Mouse (Mus musculus) hindbrain, embryonic 14.5 days (tissue): ENCODE measurements around the gene Dnajc5g. TPM values are rescaled to one million over a fixed set of nuclear protein-coding genes. Genes with fewer than 3 reads are reported as not detected.

Source experiments
- ATAC-seq: fragments of 200-750 bp; cut with Nextera tagmentation; 2 replicates; pipeline ENCODE4 v1.8.0; 2017; ENCODE audit warnings: moderate number of reproducible peaks, mild to moderate bottlenecking, moderate TSS enrichment, moderate library complexity; ENCODE audit not compliant: low FRiP score
- DNase-seq: peaks from one replicate; pipeline ENCODE4 v3.0.0-alpha.2; 2015; ENCODE audit warnings: low spot score
- H3K27ac ChIP-seq: fragments of 300-500 bp; sonication (generic); 2 replicates; pipeline ENCODE4 v1.5.1; 2014; ENCODE audit warnings: mild to moderate bottlenecking, moderate library complexity
- H3K27me3 ChIP-seq: fragments of 300-500 bp; sonication (generic); 2 replicates; pipeline ENCODE4 v1.6.1; 2014; ENCODE audit warnings: mild to moderate bottlenecking, low read length, mixed read lengths; ENCODE audit not compliant: control insufficient read depth, insufficient read depth
- H3K36me3 ChIP-seq: fragments of 300-500 bp; sonication (generic); replicated peaks from 2 replicates; pipeline ENCODE4 v1.6.1; 2014; ENCODE audit not compliant: control insufficient read depth, insufficient read depth
- H3K4me1 ChIP-seq: fragments of 300-500 bp; sonication (generic); replicated peaks from 2 replicates; pipeline ENCODE4 v1.6.1; 2014; ENCODE audit warnings: antibody characterized with exemption, low read length, mixed read lengths; ENCODE audit not compliant: control insufficient read depth, insufficient read depth
- H3K4me2 ChIP-seq: fragments of 300-500 bp; sonication (generic); replicated peaks from 2 replicates; pipeline ENCODE4 v1.6.1; 2014; ENCODE audit warnings: mild to moderate bottlenecking, moderate library complexity
- H3K4me3 ChIP-seq: fragments of 300-500 bp; sonication (generic); replicated peaks from 2 replicates; pipeline ENCODE4 v1.5.1; 2014; ENCODE audit warnings: mild to moderate bottlenecking, low read length
- H3K9ac ChIP-seq: fragments of 300-500 bp; sonication (generic); 2 replicates; pipeline ENCODE4 v1.6.1; 2014
- H3K9me3 ChIP-seq: fragments of 300-500 bp; sonication (generic); 2 replicates; pipeline ENCODE4 v1.6.1; 2016; ENCODE audit warnings: low read length; ENCODE audit not compliant: control insufficient read depth
- WGBS: fragments of 180-500 bp; shearing (Covaris S2); extraction: QIAGEN DNeasy Blood & Tissue Kit; methylation state at CpG from one replicate; pipeline ENCODE4 v1.1.7; 2014; 5-methylcytosine and 5-hydroxymethylcytosine counted together
- polyA plus RNA-seq: library from polyadenylated mRNA; unstranded; fragments of >200 nt; fragmentation: Nextera tagmentation; extraction: Ambion mirVana; gene quantifications from 2 replicates; pipeline ENCODE4 v1.2.1, GENCODE M21; 2014

Gene Dnajc5g
- polyA plus RNA-seq = not detected in 2 replicates

DNA sequence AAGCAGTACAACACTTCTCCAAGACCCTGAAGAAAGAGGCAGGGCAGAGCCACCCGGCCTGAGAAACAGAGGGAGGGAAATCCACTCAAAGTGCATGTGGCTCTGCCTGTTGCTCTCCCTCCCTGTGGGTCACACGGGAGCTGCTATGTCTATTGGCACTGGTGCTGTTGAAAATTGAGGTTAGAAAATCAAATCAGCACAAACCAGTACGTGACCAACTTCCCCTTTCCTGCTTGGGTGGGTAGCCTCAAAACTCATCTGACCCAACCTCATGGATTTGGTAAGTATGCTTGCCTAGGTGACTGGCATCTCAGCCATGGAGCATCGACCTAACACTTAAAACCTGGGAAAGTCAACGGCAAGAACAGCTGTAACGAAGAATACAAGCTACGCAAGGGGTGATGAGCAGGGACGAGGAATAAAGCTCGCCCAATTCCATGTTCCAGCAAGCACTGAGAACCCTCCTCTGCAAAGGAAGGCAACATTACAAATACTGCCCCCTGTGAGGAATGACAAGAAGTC, at the start of gene Dnajc5g:
TSS of gene Dnajc5g (plus strand) at position 472 of the 522 bp plus-strand sequence.
- H3K9me3 ChIP-seq = no peaks in the 10 kb centered on the region
- no peaks in the 10 kb centered on the region for H3K4me1 ChIP-seq
- WGBS = 88% methylated on average over 9 of the region's 9 CpGs
- H3K9ac ChIP-seq = no peak within 1 kb of the TSS
- no peak for ATAC-seq
- H3K27ac ChIP-seq = no peak within 1 kb of the TSS
- no peaks in the 10 kb centered on the region for H3K27me3 ChIP-seq
- no peaks in the 10 kb centered on the region for H3K36me3 ChIP-seq
- no peak within 1 kb of the TSS for H3K4me2 ChIP-seq
- no peak for DNase-seq
- no peak within 1 kb of the TSS for H3K4me3 ChIP-seq

DNA sequence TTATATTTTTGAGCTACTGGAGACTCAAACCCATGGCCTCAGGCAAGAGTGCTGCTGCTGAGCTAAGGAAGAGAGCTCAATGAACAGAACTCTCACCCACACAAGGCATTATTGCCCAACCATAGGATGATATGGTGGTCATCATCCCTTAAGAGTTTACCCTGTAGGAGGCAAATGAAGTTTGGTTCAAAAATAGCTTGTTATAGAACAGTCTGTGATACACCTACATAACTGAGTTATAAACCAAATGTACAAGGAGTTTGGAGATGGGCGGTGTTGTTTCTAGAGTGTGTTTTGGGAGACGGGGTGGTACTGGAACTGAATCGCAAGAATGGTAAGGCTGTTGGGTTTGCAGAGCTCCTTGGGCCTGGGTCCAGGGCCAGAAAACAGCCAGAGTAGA, 36.3 kb upstream of the Dnajc5g start:
- no peaks in the 10 kb centered on the region for H3K9me3 ChIP-seq
- H3K9ac ChIP-seq = no peak overlapping the region
- H3K4me1 ChIP-seq = no peaks in the 10 kb centered on the region
- ATAC-seq (no peak), DNase-seq (no peak)
- no peaks in the 10 kb centered on the region for H3K27me3 ChIP-seq
- WGBS = 88% methylated on average over 3 of the region's 3 CpGs
- H3K4me2 ChIP-seq = no peak overlapping the region
- H3K4me3 ChIP-seq = no peak overlapping the region
- peaks cover 92% of the 10 kb centered on the region for H3K36me3 ChIP-seq
- no peak overlapping the region for H3K27ac ChIP-seq

DNA sequence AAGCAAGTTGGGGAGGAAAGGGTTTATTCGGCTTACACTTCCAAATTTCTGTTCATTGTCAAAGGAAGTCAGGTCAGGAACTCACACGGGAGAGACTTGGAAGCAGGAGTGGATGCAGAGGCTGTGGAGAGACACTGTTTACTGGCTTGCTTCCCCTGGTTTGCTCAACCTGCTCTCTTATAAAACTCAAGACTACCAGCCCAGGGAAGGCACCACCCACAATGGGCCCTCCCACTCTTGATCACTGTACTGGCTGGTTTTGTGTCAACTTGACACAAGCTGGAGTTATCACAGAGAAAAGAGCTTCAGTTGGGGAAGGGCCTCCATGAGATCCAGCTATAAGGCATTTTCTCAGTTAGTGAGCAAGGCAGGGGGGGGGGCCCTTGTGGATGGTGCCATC, 35.0 kb upstream of the Dnajc5g start:
- 100% methylated on average over 2 of the region's 2 CpGs for WGBS
- no peak overlapping the region for H3K9ac ChIP-seq
- no peaks in the 10 kb centered on the region for H3K27me3 ChIP-seq
- no peak for ATAC-seq
- no peak overlapping the region for H3K27ac ChIP-seq
- DNase-seq = no peak
- H3K4me3 ChIP-seq = no peak overlapping the region
- peaks cover 97% of the 10 kb centered on the region for H3K36me3 ChIP-seq
- no peak overlapping the region for H3K4me2 ChIP-seq
- H3K9me3 ChIP-seq = no peaks in the 10 kb centered on the region
- no peaks in the 10 kb centered on the region for H3K4me1 ChIP-seq

DNA sequence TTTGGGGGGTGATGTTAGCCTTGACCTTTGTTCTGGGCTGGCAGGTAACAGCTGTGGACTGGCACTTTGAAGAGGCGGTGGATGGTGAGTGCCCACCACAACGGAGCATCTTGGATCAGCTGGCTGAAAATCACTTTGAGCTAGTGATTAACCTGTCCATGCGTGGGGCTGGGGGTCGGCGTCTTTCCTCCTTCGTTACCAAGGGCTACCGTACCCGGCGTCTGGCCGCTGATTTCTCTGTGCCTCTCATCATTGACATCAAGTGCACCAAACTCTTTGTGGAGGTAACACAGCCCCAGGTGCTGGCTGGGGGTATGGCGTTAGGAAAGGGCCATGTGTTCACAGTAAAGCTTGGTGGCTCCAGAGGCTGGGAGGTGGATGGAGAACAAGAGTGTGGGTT, 34.3 kb upstream of the Dnajc5g start:
- H3K27ac ChIP-seq = no peak overlapping the region
- no peak for ATAC-seq
- H3K4me3 ChIP-seq = no peak overlapping the region
- 90% methylated on average over 11 of the region's 11 CpGs for WGBS
- no peaks in the 10 kb centered on the region for H3K4me1 ChIP-seq
- peaks cover 98% of the 10 kb centered on the region for H3K36me3 ChIP-seq
- DNase-seq = no peak
- H3K27me3 ChIP-seq = no peaks in the 10 kb centered on the region
- H3K9ac ChIP-seq = no peak overlapping the region
- H3K9me3 ChIP-seq = no peaks in the 10 kb centered on the region
- H3K4me2 ChIP-seq = no peak overlapping the region

DNA sequence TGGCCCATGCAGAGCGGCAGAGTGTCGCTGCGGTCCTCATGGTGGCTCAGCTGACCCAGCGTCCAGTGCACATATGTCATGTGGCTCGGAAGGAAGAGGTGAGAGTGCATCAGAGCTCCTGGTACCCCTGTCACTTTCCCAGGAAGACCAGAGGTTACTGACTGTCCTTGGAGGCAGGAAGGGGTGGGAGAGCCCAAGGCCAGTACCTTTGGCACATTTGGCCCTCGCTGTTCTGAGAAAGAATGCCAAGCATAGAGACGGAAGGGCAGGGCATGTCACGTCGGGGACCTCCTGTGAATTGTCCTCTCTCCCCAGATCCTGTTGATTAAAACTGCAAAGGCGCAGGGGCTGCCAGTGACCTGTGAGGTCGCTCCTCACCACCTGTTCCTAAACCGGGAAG, 32.9 kb upstream of the Dnajc5g start:
- H3K27me3 ChIP-seq = no peaks in the 10 kb centered on the region
- ATAC-seq (no peak), DNase-seq (no peak)
- no peak overlapping the region for H3K27ac ChIP-seq
- H3K9me3 ChIP-seq = no peaks in the 10 kb centered on the region
- peaks cover 97% of the 10 kb centered on the region for H3K36me3 ChIP-seq
- H3K4me3 ChIP-seq = no peak overlapping the region
- H3K4me2 ChIP-seq = no peak overlapping the region
- H3K4me1 ChIP-seq = no peaks in the 10 kb centered on the region
- 94% methylated on average over 12 of the region's 12 CpGs for WGBS
- H3K9ac ChIP-seq = no peak overlapping the region

DNA sequence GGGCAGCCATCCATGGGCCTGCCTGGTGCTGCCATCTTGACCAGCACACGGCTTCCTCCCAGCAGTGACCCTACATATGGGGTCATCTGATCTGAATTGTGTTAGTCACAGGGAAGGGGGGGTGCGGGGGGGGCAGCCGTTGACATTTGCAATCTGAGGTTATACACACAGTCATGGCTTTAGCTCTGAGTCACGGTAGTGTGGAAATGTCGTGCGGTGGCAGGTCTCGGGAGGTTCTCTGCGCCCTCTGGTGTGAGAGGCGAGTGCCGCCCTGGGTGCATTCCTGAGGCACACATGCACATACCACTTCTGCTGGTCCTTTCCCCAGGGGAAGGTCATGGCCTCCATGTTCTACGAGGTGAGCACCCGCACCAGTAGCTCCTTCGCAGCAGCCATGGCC, 29.7 kb upstream of the Dnajc5g start:
- 92% methylated on average over 13 of the region's 13 CpGs for WGBS
- Histone ChIP-seq H3K4me1 (no peaks in the 10 kb centered on the region), H3K36me3 (peaks cover 75% of the 10 kb centered on the region), H3K4me3 (no peak overlapping the region), H3K4me2 (no peak overlapping the region), H3K27me3 (no peaks in the 10 kb centered on the region), H3K27ac (no peak overlapping the region), H3K9ac (no peak overlapping the region), H3K9me3 (no peaks in the 10 kb centered on the region)
- ATAC-seq = no peak
- DNase-seq = no peak

DNA sequence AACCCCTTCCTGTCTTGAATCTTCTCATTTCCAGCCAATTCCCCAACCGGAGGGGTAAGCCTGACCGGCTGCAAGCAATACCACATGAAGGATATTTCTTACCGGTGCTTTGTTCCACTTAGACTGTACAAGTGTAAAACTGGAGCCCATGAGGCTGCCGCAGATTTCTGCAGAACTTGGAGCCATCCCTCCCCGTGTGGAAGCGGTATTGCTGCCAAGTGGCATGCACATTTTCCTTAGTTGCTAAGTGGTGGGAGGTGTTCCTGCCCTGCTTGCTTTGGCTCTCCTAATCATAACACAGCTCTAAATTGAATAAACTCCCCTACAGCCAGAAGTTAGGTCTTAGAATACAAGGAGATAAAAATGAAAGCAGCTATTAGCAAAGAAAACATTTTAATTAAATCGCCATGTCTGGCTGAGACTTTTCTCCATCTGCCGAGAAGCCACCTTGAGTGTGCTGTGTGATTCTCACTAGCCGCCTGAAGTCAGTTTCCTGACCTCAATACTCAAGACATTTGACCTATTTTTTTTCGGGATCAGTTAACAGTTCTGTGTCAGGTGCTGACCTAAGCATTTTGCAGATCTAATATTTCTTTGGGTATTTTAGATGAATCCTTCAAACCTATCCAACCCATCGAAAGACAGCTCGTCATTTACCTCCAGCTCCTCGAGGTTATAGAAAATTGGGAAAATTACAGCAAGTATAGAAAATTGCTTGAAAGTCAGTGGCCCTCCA, 25.9 kb upstream of the Dnajc5g start:
- no peaks in the 10 kb centered on the region for H3K27me3 ChIP-seq
- H3K9me3 ChIP-seq = no peaks in the 10 kb centered on the region
- H3K9ac ChIP-seq = no peak overlapping the region
- H3K4me3 ChIP-seq = no peak overlapping the region
- ATAC-seq = no peak
- DNase-seq = no peak
- no peak overlapping the region for H3K4me2 ChIP-seq
- H3K36me3 ChIP-seq = peaks cover 36% of the 10 kb centered on the region
- WGBS = 83% methylated on average over 13 of the region's 13 CpGs
- H3K27ac ChIP-seq = no peak overlapping the region
- H3K4me1 ChIP-seq = peaks cover 13% of the 10 kb centered on the region

DNA sequence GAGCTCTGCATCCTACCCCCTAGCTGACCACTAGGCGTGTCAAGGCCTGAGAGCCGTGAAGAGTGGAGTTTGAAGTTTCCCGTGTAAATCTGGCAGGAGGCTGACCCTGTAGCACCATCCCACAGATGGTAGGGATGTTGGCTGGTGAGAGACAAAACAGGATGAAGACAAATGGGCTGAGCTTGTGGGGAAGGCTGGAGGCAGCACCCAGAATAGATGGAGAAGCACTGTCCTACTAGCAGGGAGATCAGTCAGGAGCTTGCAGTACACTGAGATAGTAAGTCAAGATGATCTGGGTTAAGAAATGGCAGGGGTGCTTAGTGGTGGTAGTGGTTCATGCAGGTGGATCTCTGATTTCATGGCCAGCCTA, 25.3 kb upstream of the Dnajc5g start:
- 71% methylated on average over 3 of the region's 3 CpGs for WGBS
- no peak overlapping the region for H3K9ac ChIP-seq

DNA sequence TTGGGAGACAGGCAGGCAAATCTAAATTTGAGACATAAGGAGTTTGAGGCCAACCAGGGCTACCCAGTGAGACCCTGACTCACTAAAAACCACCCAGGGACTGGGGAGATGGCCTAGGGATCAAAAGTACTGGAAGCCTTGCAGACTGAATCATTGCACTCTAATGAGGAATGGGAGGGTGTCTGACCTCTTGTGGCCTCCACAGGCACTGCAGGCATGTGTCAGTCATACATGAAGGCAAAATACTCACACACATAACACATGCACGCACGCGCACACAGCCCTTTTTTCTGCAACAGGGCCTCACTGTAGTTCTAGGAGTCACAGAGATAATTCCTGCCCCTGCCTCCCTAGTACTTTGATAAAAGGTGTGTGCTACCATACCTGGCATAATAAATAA, 24.7 kb upstream of the Dnajc5g start:
- ATAC-seq = no peak
- WGBS = 78% methylated on average over 3 of the region's 3 CpGs
- Histone ChIP-seq H3K27me3 (no peaks in the 10 kb centered on the region), H3K27ac (no peak overlapping the region), H3K9me3 (no peaks in the 10 kb centered on the region), H3K36me3 (peaks cover 25% of the 10 kb centered on the region), H3K4me1 (peaks cover 13% of the 10 kb centered on the region), H3K4me3 (no peak overlapping the region), H3K9ac (no peak overlapping the region), H3K4me2 (no peak overlapping the region)
- no peak for DNase-seq

More for the DNA sequence above, 25.3 kb upstream of the Dnajc5g start:
- no peak overlapping the region for H3K27ac ChIP-seq
- H3K36me3 ChIP-seq = peaks cover 31% of the 10 kb centered on the region
- H3K4me3 ChIP-seq = no peak overlapping the region
- H3K27me3 ChIP-seq = no peaks in the 10 kb centered on the region
- no peak overlapping the region for H3K4me2 ChIP-seq
- H3K4me1 ChIP-seq = peaks cover 13% of the 10 kb centered on the region
- DNase-seq (no peak), ATAC-seq (no peak)
- H3K9me3 ChIP-seq = no peaks in the 10 kb centered on the region
